Mouse (Mus musculus) kidney, postnatal 0 days (tissue): Measurements from ENCODE around the gene Efhd2. TPM values are rescaled to one million over a fixed set of nuclear protein-coding genes. Genes with fewer than 3 reads are reported as not detected.
A peak's percentile ranks its signal among the peaks of the same experiment; 100 is the strongest.

Source experiments
- ATAC-seq: fragments of 200-750 bp; cut with Nextera tagmentation; replicated peaks from 2 replicates; pipeline ENCODE4 v1.8.0; 2017; ENCODE audit warnings: low read depth, moderate number of reproducible peaks, moderate TSS enrichment, moderate library complexity; ENCODE audit not compliant: low FRiP score
- DNase-seq: peaks from one replicate; pipeline ENCODE4 v3.0.0-alpha.2; 2016; ENCODE audit warnings: low spot score
- H3K27ac ChIP-seq: fragments of 300-500 bp; sonication (generic); 2 replicates; pipeline ENCODE4 v1.5.1; 2014; ENCODE audit warnings: mild to moderate bottlenecking
- H3K27me3 ChIP-seq: fragments of 300-500 bp; sonication (generic); 2 replicates; pipeline ENCODE4 v1.6.1; 2014; ENCODE audit warnings: low read length, mixed read lengths; ENCODE audit not compliant: insufficient read depth
- H3K36me3 ChIP-seq: fragments of 300-500 bp; sonication (generic); 2 replicates; pipeline ENCODE4 v1.6.1; 2014; ENCODE audit warnings: low read length, mixed read lengths; ENCODE audit not compliant: insufficient read depth
- H3K4me1 ChIP-seq: fragments of 300-500 bp; sonication (generic); replicated peaks from 2 replicates; pipeline ENCODE4 v1.6.1; 2014; ENCODE audit warnings: antibody characterized with exemption, low read length, mixed read lengths; ENCODE audit not compliant: insufficient read depth
- H3K4me2 ChIP-seq: fragments of 300-500 bp; sonication (generic); 2 replicates; pipeline ENCODE4 v1.6.1; 2014; ENCODE audit warnings: mild to moderate bottlenecking, low read length, moderate library complexity, mixed read lengths
- H3K4me3 ChIP-seq: fragments of 300-500 bp; sonication (generic); replicated peaks from 2 replicates; pipeline ENCODE4 v1.5.1; 2014; ENCODE audit warnings: low read depth, low read length
- H3K9ac ChIP-seq: fragments of 300-500 bp; sonication (generic); 2 replicates; pipeline ENCODE4 v1.6.1; 2014; ENCODE audit warnings: low read depth, low read length
- H3K9me3 ChIP-seq: fragments of 300-500 bp; sonication (generic); replicated peaks from 2 replicates; pipeline ENCODE4 v1.6.1; 2016; ENCODE audit warnings: low read length, inconsistent platforms, mixed read lengths
- CTCF ChIP-seq: IDR thresholded peaks from 2 replicates; pipeline ENCODE4 v1.5.1; 2016; ENCODE audit warnings: antibody characterized with exemption, low read depth, mild to moderate bottlenecking, moderate library complexity
- WGBS: fragments of 180-500 bp; shearing (Covaris S2); extraction: QIAGEN DNeasy Blood & Tissue Kit; methylation state at CpG from one replicate; pipeline ENCODE4 v1.1.7; 2014; 5-methylcytosine and 5-hydroxymethylcytosine counted together
- polyA plus RNA-seq: library from polyadenylated mRNA; unstranded; fragments of >200 nt; fragmentation: Nextera tagmentation; extraction: Ambion mirVana; gene quantifications from 2 replicates; pipeline ENCODE4 v1.2.1, GENCODE M21; 2015

The Efhd2 gene
- polyA plus RNA-seq, 1 experiment from 2014 or later, result 51.3 TPM

GRCm38 (mm10) chr4:141897225-141897624, 22.5 kb upstream of the Efhd2 start:
- DNase-seq, result no peak
- TF ChIP-seq CTCF, result no peak
- WGBS, result 90% methylated on average over 6 of the region's 6 CpGs

GRCm38 (mm10) chr4:141895772-141896171, 21.1 kb upstream of the Efhd2 start:
- H3K36me3 ChIP-seq, result no peaks in the 10 kb centered on the region
- H3K27ac ChIP-seq, result no peak overlapping the region
- no peak overlapping the region for H3K9ac ChIP-seq
- TF ChIP-seq CTCF, result no peak
- H3K27me3 ChIP-seq, result no peaks in the 10 kb centered on the region
- DNase-seq (peak; percentile 52), ATAC-seq (0 out of 2 replicates have a peak, but pooled peaks have one; percentile 54)
- H3K9me3 ChIP-seq, result no peaks in the 10 kb centered on the region
- WGBS, result 24% methylated on average over 12 of the region's 12 CpGs
- no peaks in the 10 kb centered on the region for H3K4me1 ChIP-seq
- H3K4me3 ChIP-seq, result no peak overlapping the region
- no peak overlapping the region for H3K4me2 ChIP-seq

More at GRCm38 (mm10) chr4:141897225-141897624, 22.5 kb upstream of the Efhd2 start:
- no peaks in the 10 kb centered on the region for H3K27me3 ChIP-seq
- H3K4me3 ChIP-seq, result no peak overlapping the region
- H3K36me3 ChIP-seq, result no peaks in the 10 kb centered on the region
- no peak overlapping the region for H3K27ac ChIP-seq
- no peak overlapping the region for H3K9ac ChIP-seq
- no peaks in the 10 kb centered on the region for H3K9me3 ChIP-seq
- H3K4me1 ChIP-seq, result no peaks in the 10 kb centered on the region
- no peak overlapping the region for H3K4me2 ChIP-seq
- ATAC-seq, result no peak

- Histone ChIP-seq H3K27me3 (no peaks in the 10 kb centered on the region), H3K27ac (no peak overlapping the region), H3K4me3 (no peak overlapping the region), H3K9ac (no peak overlapping the region), H3K36me3 (no peaks in the 10 kb centered on the region), H3K4me1 (no peaks in the 10 kb centered on the region), H3K4me2 (no peak overlapping the region), H3K9me3 (no peaks in the 10 kb centered on the region)
- ATAC-seq (no peak), DNase-seq (no peak)
- WGBS, result 85% methylated on average over 8 of the region's 8 CpGs
- no peak for TF ChIP-seq CTCF
Measured at GRCm38 (mm10) chr4:141893157-141893784, 18.6 kb upstream of the Efhd2 start.

- peak; percentile 78 for DNase-seq
- H3K4me3 ChIP-seq, result no peak overlapping the region
- no peaks in the 10 kb centered on the region for H3K9me3 ChIP-seq
- no peak for TF ChIP-seq CTCF
- peaks cover 7% of the 10 kb centered on the region; the same call in 1 of the 2 replicates for H3K4me1 ChIP-seq
- H3K4me2 ChIP-seq, result no peak overlapping the region
- no peaks in the 10 kb centered on the region for H3K27me3 ChIP-seq
- H3K36me3 ChIP-seq, result no peaks in the 10 kb centered on the region
- ATAC-seq, result peak; percentile 51; the same call in 1 of the 2 replicates
- H3K27ac ChIP-seq, result no peak overlapping the region
- WGBS, result 31% methylated on average over 6 of the region's 6 CpGs
- H3K9ac ChIP-seq, result no peak overlapping the region
Measured at GRCm38 (mm10) chr4:141886385-141886968, 11.8 kb upstream of the Efhd2 start.

- no peaks in the 10 kb centered on the region for H3K27me3 ChIP-seq
- TF ChIP-seq CTCF, result no peak
- ATAC-seq, result no peak
- H3K4me1 ChIP-seq, result peaks cover 8% of the 10 kb centered on the region; the same call in 1 of the 2 replicates
- no peaks in the 10 kb centered on the region for H3K36me3 ChIP-seq
- no peaks in the 10 kb centered on the region for H3K9me3 ChIP-seq
- H3K4me2 ChIP-seq, result no peak overlapping the region
- H3K4me3 ChIP-seq, result no peak overlapping the region
- DNase-seq, result no peak
- no peak overlapping the region for H3K27ac ChIP-seq
- 84% methylated on average over 9 of the region's 9 CpGs for WGBS
- H3K9ac ChIP-seq, result no peak overlapping the region
Measured at GRCm38 (mm10) chr4:141885451-141885850, 10.7 kb upstream of the Efhd2 start.

GRCm38 (mm10) chr4:141882858-141883257, 8.1 kb upstream of the Efhd2 start:
- Histone ChIP-seq H3K27me3 (no peaks in the 10 kb centered on the region), H3K9ac (no peak overlapping the region), H3K9me3 (no peaks in the 10 kb centered on the region), H3K4me2 (no peak overlapping the region), H3K27ac (no peak overlapping the region), H3K4me3 (no peak overlapping the region), H3K36me3 (no peaks in the 10 kb centered on the region), H3K4me1 (peaks cover 8% of the 10 kb centered on the region; the same call in 1 of the 2 replicates)
- ATAC-seq (no peak), DNase-seq (no peak)
- TF ChIP-seq CTCF, result no peak
- WGBS, result 72% methylated on average over 7 of the region's 7 CpGs
